ENCODE assay signal across 9 mouse cellular contexts in the genomic region with DNA sequence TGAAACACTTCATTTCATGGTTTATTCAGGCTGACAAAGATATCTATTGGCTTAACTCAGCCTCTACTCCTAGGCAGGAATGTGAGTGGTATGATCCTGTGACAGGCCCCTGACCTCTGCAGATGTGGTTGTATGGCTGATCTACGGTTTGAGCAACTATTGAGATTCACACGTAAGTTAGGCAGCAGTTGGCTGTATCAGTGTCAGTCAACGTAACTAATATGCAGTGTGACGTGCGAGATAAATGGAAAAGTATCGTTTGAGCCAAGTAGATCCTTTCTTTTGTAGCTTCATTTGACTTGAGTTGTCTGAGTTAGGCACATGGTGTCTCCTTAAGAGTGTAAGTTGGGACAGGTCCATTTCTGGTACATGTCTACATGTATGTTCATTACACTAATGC. TPM values are rescaled to one million over a fixed set of nuclear protein-coding genes. Genes with fewer than 3 reads are reported as not detected.
DNase-seq lines count a peak whose midpoint lies in the region; ATAC-seq and TF ChIP-seq lines count a peak whose summit lies in the region.
"Had no signal": no experiment of that assay in that cellular context is flagged by ENCODE, and none has a peak within 500 bp of the region (broad histone marks: within the 10 kb centered on the region; RNA-seq: fewer than 3 reads in every experiment).

No protein-coding gene starts in this region.

- WGBS in hindbrain, embryonic 14.5 days, result 83% methylated on average over 6 of the region's 6 CpGs
- WGBS in hindbrain, embryonic 12.5 days, result 85% methylated on average over 6 of the region's 6 CpGs
- 89% methylated on average over 6 of the region's 6 CpGs for WGBS in neural tube, embryonic 12.5 days
- 85% methylated on average over 6 of the region's 6 CpGs for WGBS in limb, embryonic 13.5 days
- 68% methylated on average over 6 of the region's 6 CpGs for WGBS in stomach, postnatal 0 days
- 81% methylated on average over 6 of the region's 6 CpGs for WGBS in thymus, adult 2 months

- no peaks in the 10 kb centered on the region for H3K9me3 ChIP-seq in hindbrain, embryonic 14.5 days (ENCODE audit: control insufficient read depth, low read length)
- H3K9me3 ChIP-seq in hindbrain, embryonic 12.5 days (replicated peaks), result no peaks in the 10 kb centered on the region
- H3K9me3 ChIP-seq in neural tube, embryonic 12.5 days, result no peaks in the 10 kb centered on the region
- no peaks in the 10 kb centered on the region for H3K9me3 ChIP-seq in limb, embryonic 13.5 days
- no peaks in the 10 kb centered on the region for H3K9me3 ChIP-seq in stomach, postnatal 0 days (ENCODE audit: control insufficient read depth, low read length)

- peak overlapping the region; percentile 97 for H3K4me2 ChIP-seq in hindbrain, embryonic 14.5 days (replicated peaks)
- no peak overlapping the region for H3K4me2 ChIP-seq in hindbrain, embryonic 12.5 days (replicated peaks)
- H3K4me2 ChIP-seq in neural tube, embryonic 12.5 days (replicated peaks), result peak overlapping the region; percentile 99; the same call in 1 of the 2 replicates
- peak overlapping the region; percentile 100 for H3K4me2 ChIP-seq in limb, embryonic 13.5 days (replicated peaks)
- H3K4me2 ChIP-seq in stomach, postnatal 0 days (replicated peaks; ENCODE audit: low read depth), result peak overlapping the region; percentile 90

- no peaks in the 10 kb centered on the region for H3K36me3 ChIP-seq in hindbrain, embryonic 14.5 days (replicated peaks; ENCODE audit: control insufficient read depth, insufficient read depth)
- H3K36me3 ChIP-seq in hindbrain, embryonic 12.5 days, result no peaks in the 10 kb centered on the region
- no peaks in the 10 kb centered on the region for H3K36me3 ChIP-seq in neural tube, embryonic 12.5 days
- H3K36me3 ChIP-seq in limb, embryonic 13.5 days, result peaks cover 38% of the 10 kb centered on the region
- no peaks in the 10 kb centered on the region; the same call in 1 of the 2 replicates for H3K36me3 ChIP-seq in stomach, postnatal 0 days (ENCODE audit: control insufficient read depth, insufficient read depth, low read length)
- peaks cover 41% of the 10 kb centered on the region for H3K36me3 ChIP-seq in thymus, adult 2 months (ENCODE audit: control insufficient read depth, insufficient read depth, low read length)

- no peak for TF ChIP-seq CTCF in stomach, postnatal 0 days (IDR thresholded peaks at IDR 0.05; ENCODE audit: low read depth)
- no peak for TF ChIP-seq CTCF in thymus, adult 2 months (IDR thresholded peaks at IDR 0.05; ENCODE audit: borderline replicate concordance, control insufficient read depth, extremely low read depth, insufficient read depth, low read length, poor library complexity)

- H3K4me1 ChIP-seq in hindbrain, embryonic 14.5 days (replicated peaks; ENCODE audit: control insufficient read depth, insufficient read depth, low read length), result peaks cover 28% of the 10 kb centered on the region
- peaks cover 49% of the 10 kb centered on the region for H3K4me1 ChIP-seq in hindbrain, embryonic 12.5 days
- peaks cover 31% of the 10 kb centered on the region for H3K4me1 ChIP-seq in neural tube, embryonic 12.5 days
- peaks cover 61% of the 10 kb centered on the region for H3K4me1 ChIP-seq in limb, embryonic 13.5 days
- H3K4me1 ChIP-seq in stomach, postnatal 0 days (replicated peaks; ENCODE audit: control insufficient read depth, insufficient read depth), result peaks cover 8% of the 10 kb centered on the region; the same call in 1 of the 2 replicates
- H3K4me1 ChIP-seq in thymus, adult 2 months (replicated peaks; ENCODE audit: control insufficient read depth, insufficient read depth, low read length), result peaks cover 41% of the 10 kb centered on the region

- DNase-seq in hindbrain, embryonic 14.5 days (ENCODE audit: low spot score), result no peak
- no peak for DNase-seq in neural tube, embryonic 10.5 days (ENCODE audit: extremely low spot score, low spot score)
- DNase-seq in stomach, postnatal 0 days (ENCODE audit: low spot score), result no peak
- no peak for DNase-seq in thymus, adult 2 months
- no peak for DNase-seq in ovary, adult 18-20 months (ENCODE audit: low spot score)
- DNase-seq: midbrain, embryonic 14.5 days had no signal

- H3K9ac ChIP-seq in hindbrain, embryonic 14.5 days, result no peak overlapping the region
- no peak overlapping the region for H3K9ac ChIP-seq in hindbrain, embryonic 12.5 days
- no peak overlapping the region for H3K9ac ChIP-seq in neural tube, embryonic 12.5 days
- H3K9ac ChIP-seq in limb, embryonic 13.5 days, result 0 out of 2 replicates have a peak overlapping the region, but pooled peaks have one; percentile 21
- no peak overlapping the region for H3K9ac ChIP-seq in stomach, postnatal 0 days (ENCODE audit: low read length)

- ATAC-seq in hindbrain, embryonic 14.5 days (ENCODE audit: low FRiP score), result no peak
- ATAC-seq in hindbrain, embryonic 12.5 days (ENCODE audit: low FRiP score), result no peak
- ATAC-seq in neural tube, embryonic 12.5 days (ENCODE audit: low FRiP score, low read depth), result no peak
- ATAC-seq in limb, embryonic 13.5 days (ENCODE audit: low FRiP score, low read depth), result no peak
- ATAC-seq in stomach, postnatal 0 days (ENCODE audit: low FRiP score, low TSS enrichment), result no peak

- TF ChIP-seq POLR2A in thymus, adult 2 months (IDR thresholded peaks at IDR 0.05; ENCODE audit: control insufficient read depth, extremely low read depth, insufficient read depth, low read length, poor library complexity), result no peak

- TF ChIP-seq EP300 in stomach, postnatal 0 days (optimal IDR thresholded peaks at IDR 0.05), result no peak

- H3K27ac ChIP-seq in hindbrain, embryonic 14.5 days, result no peak overlapping the region
- H3K27ac ChIP-seq in hindbrain, embryonic 12.5 days, result no peak overlapping the region
- H3K27ac ChIP-seq in neural tube, embryonic 12.5 days, result no peak overlapping the region
- H3K27ac ChIP-seq in limb, embryonic 13.5 days, result no peak overlapping the region
- H3K27ac ChIP-seq in stomach, postnatal 0 days (replicated peaks), result no peak overlapping the region
- no peak overlapping the region for H3K27ac ChIP-seq in thymus, adult 2 months (ENCODE audit: control insufficient read depth, insufficient read depth, low read length)

- H3K4me3 ChIP-seq in hindbrain, embryonic 14.5 days (replicated peaks; ENCODE audit: low read length), result no peak overlapping the region
- no peak overlapping the region for H3K4me3 ChIP-seq in hindbrain, embryonic 12.5 days
- no peak overlapping the region for H3K4me3 ChIP-seq in neural tube, embryonic 12.5 days
- H3K4me3 ChIP-seq in limb, embryonic 13.5 days, result peak overlapping the region; percentile 85
- no peak overlapping the region; the same call in 1 of the 2 replicates for H3K4me3 ChIP-seq in stomach, postnatal 0 days (ENCODE audit: low read depth, low read length)
- no peak overlapping the region for H3K4me3 ChIP-seq in thymus, adult 2 months (ENCODE audit: control insufficient read depth, insufficient read depth, low read length)

- H3K27me3 ChIP-seq in hindbrain, embryonic 14.5 days (ENCODE audit: control insufficient read depth, insufficient read depth, low read length), result peaks cover 23% of the 10 kb centered on the region
- peaks cover 32% of the 10 kb centered on the region for H3K27me3 ChIP-seq in hindbrain, embryonic 12.5 days
- H3K27me3 ChIP-seq in neural tube, embryonic 12.5 days (replicated peaks), result peaks cover 29% of the 10 kb centered on the region
- peaks cover 3% of the 10 kb centered on the region; the same call in 1 of the 2 replicates for H3K27me3 ChIP-seq in limb, embryonic 13.5 days
- H3K27me3 ChIP-seq in stomach, postnatal 0 days (ENCODE audit: control insufficient read depth, insufficient read depth, low read length), result no peaks in the 10 kb centered on the region
- H3K27me3 ChIP-seq in thymus, adult 2 months (ENCODE audit: control insufficient read depth, insufficient read depth, low read length), result no peaks in the 10 kb centered on the region

RNA-seq across cellular contexts. Expression of a gene that starts 4.3 kb away (rescaled TPM):
- 2.7 and 3.0 TPM in 2 replicates for polyA plus RNA-seq in hindbrain, embryonic 14.5 days (2014; fragmentation: Nextera tagmentation; extraction: Ambion mirVana)
- 7.7 and 8.3 TPM in 2 replicates for polyA plus RNA-seq in hindbrain, embryonic 12.5 days (2016; fragmentation: Nextera tagmentation; extraction: Ambion mirVana)
- polyA plus RNA-seq in neural tube, embryonic 12.5 days (2016; fragmentation: Nextera tagmentation; extraction: Ambion mirVana), result 5.4 and 5.5 TPM in 2 replicates
- polyA plus RNA-seq in limb, embryonic 13.5 days (2015; fragmentation: Nextera tagmentation; extraction: Ambion mirVana), result 9.5 and 10.1 TPM in 2 replicates
- 3.7 and 4.0 TPM in 2 replicates for polyA plus RNA-seq in stomach, postnatal 0 days (2015; fragmentation: Nextera tagmentation; extraction: Ambion mirVana)
- 69.0 and 73.0 TPM in 2 replicates for polyA plus RNA-seq in thymus, adult 2 months (2012; rRNA removed)
